Mouse (Mus musculus): Measurements from ENCODE around the gene Unc5c. TPM values are rescaled to one million over a fixed set of nuclear protein-coding genes. Genes with fewer than 3 reads are reported as not detected.

Unc5c gene
- total RNA-seq, 2 experiments from 2014 or later, result 29.9 to 30.9 TPM

- DNase-seq (ENCODE audit: low spot score in 2 of 2), result no peak
These were observed 38.3 kb downstream of the Unc5c start for GRCm38 (mm10) chr3:141503331-141503730.

- DNase-seq (ENCODE audit: low spot score in 2 of 2), result no peak
These were observed 44.8 kb downstream of the Unc5c start for GRCm38 (mm10) chr3:141509772-141510171.

DNA sequence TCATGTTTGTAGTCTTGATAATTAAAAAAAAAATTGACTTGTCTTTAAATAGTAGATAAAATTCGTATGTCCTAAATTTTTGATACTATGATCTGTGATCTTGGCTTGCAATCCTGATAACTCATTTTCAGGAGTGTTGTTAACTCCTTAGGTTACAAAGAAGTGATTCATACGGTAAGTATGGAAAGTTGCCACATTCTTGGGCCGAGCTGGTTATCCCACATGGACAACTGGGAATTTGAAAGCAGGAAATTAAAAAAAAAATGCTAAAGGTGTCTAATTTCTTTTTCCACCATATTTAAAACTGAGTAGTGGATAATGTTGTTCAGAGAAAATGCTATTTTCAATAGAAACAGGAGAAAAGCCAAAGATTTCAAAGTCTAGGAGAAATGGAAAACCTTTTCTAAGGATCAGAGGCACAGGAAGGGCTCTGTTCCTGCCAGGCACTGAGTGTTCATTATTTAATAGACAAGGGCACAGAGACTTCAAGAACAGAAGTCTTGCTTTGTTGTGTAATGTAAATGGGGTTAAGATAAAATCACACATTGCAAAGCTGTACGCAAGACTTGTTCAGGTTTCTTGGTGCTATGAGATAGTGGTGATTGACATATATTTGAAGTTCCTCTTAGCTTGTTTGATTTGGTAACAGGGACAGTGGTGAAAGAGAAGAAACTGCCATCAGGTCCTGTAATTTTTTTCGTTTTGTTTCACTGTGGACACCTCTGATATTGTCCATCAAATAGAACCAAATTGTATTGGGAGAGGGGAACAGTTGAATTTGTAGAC is 46.4 kb downstream of the Unc5c start:
- DNase-seq (ENCODE audit: low spot score in 2 of 2), result no peak

DNA sequence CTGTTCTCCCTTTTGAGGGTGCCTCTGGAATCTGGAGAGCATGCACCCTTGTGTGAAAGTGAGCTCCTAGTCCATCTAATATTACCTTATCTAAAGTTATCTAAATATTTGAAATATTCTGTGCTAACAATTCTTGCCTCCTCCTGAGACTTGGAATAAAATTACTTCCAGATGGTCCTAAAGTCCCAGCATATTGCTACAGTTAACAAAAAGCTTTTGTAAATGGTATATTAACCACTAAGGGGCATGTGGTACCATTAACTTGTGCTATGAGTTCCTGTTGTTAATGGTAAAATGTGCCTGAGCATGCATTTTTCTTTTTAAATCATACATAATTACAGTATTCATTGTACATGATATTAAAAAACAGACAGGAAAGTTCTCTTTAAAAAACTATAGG is 63.7 kb downstream of the Unc5c start:
- no peak for DNase-seq (ENCODE audit: low spot score in 2 of 2)

GRCm38 (mm10) chr3:141529599-141529998 is 64.6 kb downstream of the Unc5c start:
- no peak for DNase-seq (ENCODE audit: low spot score in 2 of 2)

DNA sequence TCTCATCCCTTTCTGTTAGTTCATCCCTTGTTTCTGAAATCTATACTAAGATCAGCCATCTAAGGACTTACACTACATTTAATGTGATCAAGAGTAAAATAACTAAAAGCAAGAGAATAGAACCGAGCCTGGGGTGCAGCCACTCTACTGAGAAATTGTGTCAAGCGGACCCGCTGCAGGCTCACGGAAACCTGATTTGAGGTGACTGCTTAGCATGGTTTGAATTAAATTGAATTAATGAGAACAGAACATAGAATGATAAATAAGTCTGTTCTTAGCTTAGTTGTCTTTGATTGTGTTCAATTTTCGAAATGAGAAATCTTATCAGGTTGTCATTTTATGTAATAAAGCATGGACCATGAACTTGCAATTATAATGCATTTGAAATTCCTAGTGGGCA is 68.8 kb downstream of the Unc5c start:
- DNase-seq (ENCODE audit: low spot score in 2 of 2), result no peak

GRCm38 (mm10) chr3:141536857-141537256 is 71.8 kb downstream of the Unc5c start:
- no peak for DNase-seq (ENCODE audit: low spot score in 2 of 2)

DNA sequence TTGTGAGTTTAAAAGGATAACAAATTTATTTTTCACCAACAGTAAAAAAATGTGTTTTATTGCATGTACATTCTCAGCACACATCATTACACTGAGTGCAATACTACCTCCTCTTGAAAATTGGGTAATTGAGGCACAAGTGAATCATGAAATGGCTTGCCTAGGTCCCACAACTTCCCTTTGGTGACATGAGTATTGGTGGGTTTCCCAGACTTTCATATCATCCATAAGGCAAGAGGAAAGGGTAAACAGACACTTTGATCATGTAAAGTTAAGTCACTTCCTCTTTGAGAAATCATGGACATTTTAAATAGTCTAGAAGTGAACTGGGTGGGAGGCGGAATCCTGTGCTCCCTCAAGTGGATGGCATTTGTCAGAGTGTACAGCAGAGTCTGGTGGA is 73.1 kb downstream of the Unc5c start:
- no peak for DNase-seq (ENCODE audit: low spot score in 2 of 2)

- DNase-seq (ENCODE audit: low spot score in 2 of 2), result no peak
These were observed 75.7 kb downstream of the Unc5c start for GRCm38 (mm10) chr3:141540749-141541148.

- no peak for DNase-seq (ENCODE audit: low spot score in 2 of 2)
These were observed 82.4 kb downstream of the Unc5c start for GRCm38 (mm10) chr3:141547341-141547814.

DNA sequence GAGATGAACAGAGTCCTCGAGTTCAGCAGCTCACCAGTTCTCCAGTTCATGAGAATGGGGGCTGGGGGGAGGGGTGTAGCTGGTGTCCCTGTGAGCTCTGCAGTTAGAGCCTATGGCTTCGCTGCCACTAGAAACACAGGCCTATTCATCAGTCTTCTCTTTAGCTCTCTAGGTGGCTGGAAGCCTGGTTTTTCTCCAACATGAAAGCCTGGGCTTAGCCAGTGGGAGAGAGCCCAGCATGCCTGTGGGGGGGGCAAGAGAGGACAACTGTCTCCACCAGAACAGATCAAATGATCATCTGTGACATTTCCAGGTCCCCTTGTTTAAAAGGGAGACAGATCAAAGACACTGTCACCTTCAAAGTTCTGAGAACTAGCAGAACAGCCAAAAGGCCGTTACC is 84.6 kb downstream of the Unc5c start:
- DNase-seq (ENCODE audit: low spot score in 2 of 2), result no peak

DNA sequence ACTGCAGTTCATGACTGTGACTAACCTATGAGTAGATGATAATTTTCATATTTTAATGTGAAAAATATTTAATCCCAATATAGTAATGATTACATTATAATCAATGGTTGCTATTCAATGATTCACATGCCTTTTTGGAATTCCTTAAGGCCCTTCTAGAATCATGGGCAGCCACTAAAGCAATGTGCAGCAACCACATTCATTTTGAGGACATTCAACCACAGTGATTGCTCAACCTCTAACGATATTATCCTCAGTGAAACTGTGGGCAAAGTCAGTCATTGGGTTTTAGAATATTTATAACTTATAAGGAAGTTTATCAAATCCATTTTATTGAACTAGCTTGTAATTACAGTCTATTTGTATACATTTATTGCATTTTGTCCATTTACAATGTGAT is 87.9 kb downstream of the Unc5c start:
- DNase-seq (ENCODE audit: low spot score in 2 of 2), result no peak

DNA sequence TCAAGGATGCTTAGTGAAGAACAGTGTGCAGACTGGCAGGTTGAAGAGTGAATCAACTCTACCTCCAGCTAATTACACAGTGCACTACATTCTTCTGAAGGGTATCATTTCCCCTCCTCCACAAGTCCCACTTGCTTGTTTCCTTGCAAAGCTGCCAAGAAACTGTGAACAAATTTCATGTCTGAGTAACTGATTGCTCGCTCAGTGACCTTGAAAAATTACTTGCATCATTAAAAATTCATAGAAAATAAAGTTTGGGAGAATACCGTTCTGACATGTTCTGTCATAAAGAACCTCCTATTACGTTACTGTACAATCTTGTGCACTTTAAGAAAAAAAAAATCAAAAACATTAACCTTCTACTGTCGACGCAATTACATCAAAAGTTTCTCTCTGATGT is 92.1 kb downstream of the Unc5c start:
- no peak for DNase-seq (ENCODE audit: low spot score in 2 of 2)

- DNase-seq (ENCODE audit: low spot score in 2 of 2), result no peak
These were observed 110.2 kb downstream of the Unc5c start for GRCm38 (mm10) chr3:141575076-141575688.

GRCm38 (mm10) chr3:141577382-141577781 is 112.4 kb downstream of the Unc5c start:
- DNase-seq (ENCODE audit: low spot score in 2 of 2), result no peak

GRCm38 (mm10) chr3:141581190-141581891 is 116.3 kb downstream of the Unc5c start:
- no peak for DNase-seq (ENCODE audit: low spot score in 2 of 2)

GRCm38 (mm10) chr3:141581892-141582214 is 116.8 kb downstream of the Unc5c start:
- DNase-seq (ENCODE audit: low spot score in 2 of 2), result no peak

DNA sequence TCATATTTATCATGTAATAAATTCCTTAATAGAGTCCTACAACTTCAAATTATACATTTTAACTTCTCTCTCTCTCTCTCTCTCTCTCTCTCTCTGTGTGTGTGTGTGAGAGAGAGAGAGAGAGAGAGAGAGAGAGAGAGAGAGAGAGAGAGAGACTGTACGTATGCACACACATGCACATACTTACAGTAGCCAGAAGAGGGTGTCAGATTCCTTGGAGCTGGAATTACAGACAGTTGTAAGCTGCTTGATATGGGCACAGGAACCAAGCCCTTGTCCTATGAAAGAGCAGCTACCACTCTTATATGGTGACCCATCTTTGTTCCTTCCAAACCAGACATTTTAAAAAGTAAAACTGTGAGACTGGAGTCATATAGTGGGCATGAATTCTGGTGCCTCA is 118.2 kb downstream of the Unc5c start:
- no peak for DNase-seq (ENCODE audit: low spot score in 2 of 2)

DNA sequence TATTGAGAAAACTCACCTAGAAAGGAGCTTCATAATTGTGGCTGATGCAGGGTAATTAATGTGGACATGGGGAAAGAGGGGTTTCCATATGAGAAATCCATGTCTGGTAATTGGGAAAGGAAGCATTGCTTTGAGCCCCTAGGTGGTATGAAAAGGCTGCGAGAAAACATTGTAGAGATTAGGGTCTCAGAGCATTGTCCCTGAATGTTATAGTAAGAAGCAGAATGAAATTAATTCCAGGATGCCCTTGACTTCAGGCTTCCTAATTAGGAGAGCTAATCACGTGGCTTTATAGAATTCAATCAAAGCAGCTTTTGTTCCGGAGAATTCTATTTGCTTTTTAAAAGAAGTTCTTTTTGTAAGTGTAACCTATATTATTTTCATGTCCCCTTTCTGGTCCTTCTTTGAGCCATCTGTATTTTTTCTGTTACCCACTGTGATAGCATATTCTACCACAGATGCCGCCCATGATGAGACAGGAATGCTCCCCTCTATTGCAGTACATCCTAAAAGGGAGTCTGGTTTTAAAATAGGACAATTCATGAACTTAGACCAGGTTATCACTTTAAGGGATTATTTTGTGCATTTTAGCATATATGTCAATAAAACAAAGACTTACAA is 124.5 kb downstream of the Unc5c start:
- no peak for DNase-seq (ENCODE audit: low spot score in 2 of 2)

DNA sequence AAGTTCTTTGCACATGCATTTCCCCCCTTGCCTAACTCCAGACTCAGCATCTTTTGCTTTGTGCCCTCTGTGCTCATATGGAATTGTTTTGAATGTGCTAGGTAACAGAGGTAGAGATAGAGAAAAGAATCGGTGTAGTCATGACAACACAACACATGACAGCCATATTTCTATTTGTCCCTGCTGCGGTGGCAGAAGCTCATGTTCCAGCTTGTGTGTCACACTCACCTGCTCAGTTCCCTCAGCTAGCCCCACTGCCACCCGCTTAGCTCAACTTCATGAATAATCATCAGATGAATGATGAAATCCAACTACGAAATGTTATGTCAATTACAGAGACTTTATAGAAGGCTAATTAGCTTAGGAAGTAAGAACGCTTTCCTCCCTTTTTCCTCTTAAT is 128.2 kb downstream of the Unc5c start:
- DNase-seq (ENCODE audit: low spot score in 2 of 2), result no peak

DNA sequence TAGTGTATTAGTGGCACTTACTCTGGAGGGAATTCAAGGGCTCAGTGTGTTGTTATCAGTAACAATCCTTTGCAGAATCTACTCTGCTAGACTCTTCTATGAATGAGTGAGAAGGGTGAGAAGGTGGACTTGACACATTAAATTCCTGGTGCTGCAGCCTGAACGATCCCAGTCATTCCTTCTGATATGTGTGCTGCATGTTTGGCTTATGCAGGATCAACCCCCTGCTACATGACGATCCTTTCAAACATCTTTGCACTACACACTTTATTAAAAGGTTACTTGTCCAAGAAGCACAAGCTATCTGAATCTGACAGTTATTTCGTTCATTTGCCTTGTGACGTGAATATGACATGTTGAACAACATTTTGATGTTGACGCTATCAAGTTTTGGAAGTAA is 129.1 kb downstream of the Unc5c start:
- DNase-seq (ENCODE audit: low spot score in 2 of 2), result no peak

DNA sequence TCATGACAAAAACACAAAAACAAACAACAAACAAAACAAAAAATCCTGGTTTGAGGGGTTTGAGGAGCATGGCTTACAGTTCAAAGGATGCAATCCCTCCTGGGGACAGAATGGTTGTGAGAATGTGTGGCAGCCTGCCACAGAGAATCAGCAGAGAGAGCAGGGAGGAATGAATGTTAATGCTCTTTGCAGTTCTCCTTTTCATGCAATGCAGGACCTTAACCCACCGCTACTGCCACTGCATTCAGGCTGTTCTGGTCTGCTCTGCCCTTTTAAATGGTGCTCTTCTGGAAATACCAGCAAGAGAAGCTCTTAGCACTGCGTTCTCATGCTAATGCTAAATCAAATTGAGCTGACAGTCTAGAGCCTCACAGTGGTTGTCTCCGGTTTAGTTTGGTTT is 130.1 kb downstream of the Unc5c start:
- no peak for DNase-seq (ENCODE audit: low spot score in 2 of 2)

All from left cerebral cortex, adult 18-20 months (tissue).